Mouse (Mus musculus): ENCODE measurements around the gene Zfp146.

- TF ChIP-seq MAFK (IDR thresholded peaks at IDR 0.05; ENCODE audit: insufficient read depth, low read depth, low read length) (no peak), HCFC1 (IDR thresholded peaks at IDR 0.05; ENCODE audit: borderline replicate concordance, insufficient read depth, low read length) (no peak), ZC3H11A (IDR thresholded peaks at IDR 0.05; ENCODE audit: borderline replicate concordance, low read depth, low read length) (no peak)
Measured at GRCm38 (mm10) chr7:30154040-30154439, 15.5 kb downstream of the Zfp146 start.
